Mouse (Mus musculus): ENCODE data around the gene Trim2.

Trim2 gene

DNA sequence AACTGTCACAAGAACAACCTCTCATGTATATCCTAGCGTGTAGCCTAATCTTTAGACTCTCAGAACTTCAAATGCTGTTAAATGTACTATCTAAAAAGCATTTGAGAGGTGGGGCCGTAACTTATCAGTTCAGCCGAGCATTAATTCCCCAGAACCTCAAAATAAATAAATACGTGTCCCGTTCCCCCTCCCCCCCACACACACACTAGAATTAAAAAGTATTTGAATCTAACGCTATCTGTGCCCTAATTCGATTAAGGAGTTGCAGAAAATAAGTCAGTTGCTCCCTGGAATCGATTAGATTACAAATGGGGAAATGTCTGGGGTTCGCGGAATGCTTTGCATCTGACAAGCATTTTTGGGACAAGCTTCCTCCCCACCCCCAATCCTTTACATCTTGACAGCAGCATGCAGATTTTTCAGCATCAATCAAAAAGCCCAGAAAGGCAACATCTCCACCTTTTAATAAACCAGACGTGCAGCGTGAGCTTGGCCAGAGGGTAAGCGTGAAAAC, 48.1 kb downstream of the Trim2 start:
- in situ Hi-C loops (cut with MboI, MseI), result loop anchor here (10.0 kb wide), 1 partner anchor 1246 kb away; no protein-coding TSS in a partner anchor

DNA sequence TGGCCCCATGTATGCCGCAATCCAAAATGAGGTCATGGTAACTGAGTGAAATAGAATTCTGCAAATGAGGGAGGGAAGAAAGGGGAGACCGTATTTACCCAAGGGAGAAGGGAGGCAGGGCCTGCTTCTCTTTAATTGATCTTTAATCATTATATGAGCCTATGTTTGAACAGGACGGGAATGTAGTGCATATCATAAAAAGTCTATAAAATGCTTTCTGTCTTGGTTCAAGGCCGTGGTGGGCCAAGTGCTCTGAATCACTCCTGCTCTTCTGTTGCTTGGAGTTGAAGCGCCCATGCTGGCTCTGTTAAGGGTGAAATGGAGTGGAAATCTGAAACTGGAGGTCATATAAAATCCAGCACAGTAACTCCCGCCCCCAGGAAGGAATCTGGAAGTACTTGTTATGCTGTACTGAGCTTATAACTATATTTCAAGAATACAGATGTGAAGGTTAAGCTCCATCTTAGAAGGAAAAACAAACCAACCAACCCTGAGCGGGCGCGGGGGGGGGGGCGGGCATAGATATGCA, 48.6 kb downstream of the Trim2 start:
- in situ Hi-C loops (cut with MboI, MseI), result loop anchor here (10.0 kb wide), 1 partner anchor 1247 kb away; no protein-coding TSS in a partner anchor

DNA sequence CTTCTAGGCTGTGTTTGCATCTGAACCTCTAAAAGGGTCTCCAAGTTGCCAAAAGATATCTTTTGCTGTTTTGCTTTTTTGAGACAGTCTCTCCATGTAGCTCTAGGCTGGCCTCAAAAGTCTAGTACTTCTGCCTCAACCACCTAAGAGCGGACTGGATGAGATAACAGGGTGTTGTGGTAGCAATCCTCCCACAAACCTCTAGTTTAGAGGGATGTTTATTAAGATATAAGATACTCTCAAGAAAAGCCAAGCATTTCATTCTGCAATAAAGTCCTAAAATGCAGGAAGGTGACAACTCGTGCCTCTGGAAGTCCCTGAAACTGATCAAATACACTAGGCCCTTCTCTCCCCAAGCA, 52.2 kb downstream of the Trim2 start:
- in situ Hi-C loops (cut with MboI, MseI), result loop anchor here (10.0 kb wide), 1 partner anchor 1250 kb away; no protein-coding TSS in a partner anchor

DNA sequence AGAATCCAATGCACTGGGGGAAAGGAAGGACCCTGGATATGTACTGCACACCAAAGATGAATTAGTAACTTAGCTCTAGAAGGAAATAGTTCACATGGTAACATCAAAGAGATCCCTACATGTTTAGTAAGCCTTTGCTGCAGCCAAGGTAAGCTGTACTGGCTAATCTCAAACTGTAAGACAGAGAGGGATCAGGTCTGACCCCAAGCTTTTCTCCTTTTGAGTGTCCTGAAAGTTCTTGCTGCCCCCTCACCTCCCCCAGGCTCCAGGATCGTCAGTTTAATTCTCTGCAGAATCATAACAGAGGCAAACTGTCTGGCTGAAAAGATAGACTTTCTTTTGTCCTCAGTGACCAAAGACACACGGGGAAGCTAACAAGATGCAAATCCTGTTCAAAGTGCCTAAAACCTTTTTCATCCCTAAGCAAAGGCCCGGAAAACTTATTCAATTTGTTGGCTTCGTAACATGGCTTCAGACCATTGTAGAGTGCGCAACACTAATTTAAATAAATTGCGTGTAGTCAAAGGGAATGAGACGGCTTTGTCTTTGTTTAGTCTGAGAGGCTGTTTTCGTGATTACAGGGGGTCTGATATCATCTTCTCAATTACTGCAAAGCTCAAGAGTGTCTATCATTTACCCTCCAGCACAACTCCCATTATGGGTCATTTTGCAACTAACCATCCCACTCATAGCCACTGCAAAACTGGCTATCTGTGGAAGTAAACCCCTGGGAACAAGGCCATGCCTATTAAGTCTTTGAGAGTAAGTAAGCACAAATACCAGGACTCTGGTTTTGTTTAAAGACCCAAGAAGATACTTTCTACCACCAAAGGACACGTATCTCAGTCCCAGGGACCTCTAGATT, 52.8 kb downstream of the Trim2 start:
- in situ Hi-C loops (cut with MboI, MseI), result loop anchor here (10.0 kb wide), 1 partner anchor 1251 kb away; no protein-coding TSS in a partner anchor

DNA sequence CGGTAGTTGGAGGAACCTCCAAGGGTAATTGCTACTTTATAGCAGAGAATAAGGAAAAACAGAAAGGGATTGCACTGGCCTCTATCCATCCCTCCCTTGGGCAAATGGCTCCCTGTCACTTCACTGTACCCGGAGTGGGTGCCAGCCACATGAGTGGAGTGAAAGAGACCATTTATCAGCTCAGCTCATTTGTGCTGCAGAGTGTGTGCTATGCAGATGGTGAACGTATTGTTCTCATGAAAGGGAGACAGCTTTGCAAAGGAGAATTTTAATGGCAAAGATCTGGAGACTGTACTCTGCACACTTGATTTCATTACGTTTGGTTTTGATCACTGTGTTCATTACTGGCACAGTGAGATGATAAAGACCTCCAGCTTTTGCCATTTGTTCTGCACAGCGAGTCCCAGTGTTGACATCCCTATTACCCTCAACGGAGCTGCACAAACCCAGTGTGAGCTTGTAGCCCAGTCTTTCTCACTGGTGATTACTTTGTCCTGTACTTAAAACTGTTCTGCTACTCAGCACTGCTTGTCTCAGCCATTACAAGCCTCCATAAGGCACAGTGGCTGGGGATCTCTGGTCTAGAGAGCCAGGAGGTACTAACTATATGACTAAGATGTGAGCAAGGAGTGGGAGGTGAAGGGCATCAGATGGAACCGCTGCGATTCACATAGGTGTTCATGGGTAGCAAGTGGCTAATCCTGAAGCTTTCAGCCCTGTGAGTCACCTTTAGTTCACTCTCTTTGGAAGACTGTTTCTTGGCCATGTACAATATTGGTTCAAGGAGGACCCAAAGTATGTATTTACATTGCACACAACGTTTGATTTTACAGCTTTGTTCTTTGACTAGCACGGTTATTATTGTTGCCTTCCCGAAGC, 53.7 kb downstream of the Trim2 start:
- in situ Hi-C loops (cut with MboI, MseI), result loop anchor here (10.0 kb wide), 1 partner anchor 1252 kb away; no protein-coding TSS in a partner anchor

DNA sequence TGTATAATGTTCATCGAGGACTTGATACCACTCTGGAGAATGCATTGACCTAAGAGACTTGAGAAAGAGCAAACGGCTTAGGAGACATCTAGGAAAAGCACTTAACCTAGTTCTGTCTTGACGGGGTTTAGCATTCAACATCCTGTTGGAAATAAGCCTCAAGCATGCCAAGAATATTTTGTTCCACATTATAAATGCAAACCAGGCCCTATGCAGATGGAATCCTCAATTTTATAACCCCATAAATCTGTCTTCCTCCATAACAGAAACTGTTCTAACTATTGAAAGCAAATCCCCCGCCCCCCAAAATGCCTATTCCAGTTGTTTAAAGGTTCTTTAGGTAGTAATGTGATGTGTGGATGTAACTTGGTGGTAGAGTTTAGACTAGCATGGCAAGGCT, 55.0 kb downstream of the Trim2 start:
- in situ Hi-C loops (cut with MboI, MseI), result loop anchor here (10.0 kb wide), 1 partner anchor 1253 kb away; no protein-coding TSS in a partner anchor

DNA sequence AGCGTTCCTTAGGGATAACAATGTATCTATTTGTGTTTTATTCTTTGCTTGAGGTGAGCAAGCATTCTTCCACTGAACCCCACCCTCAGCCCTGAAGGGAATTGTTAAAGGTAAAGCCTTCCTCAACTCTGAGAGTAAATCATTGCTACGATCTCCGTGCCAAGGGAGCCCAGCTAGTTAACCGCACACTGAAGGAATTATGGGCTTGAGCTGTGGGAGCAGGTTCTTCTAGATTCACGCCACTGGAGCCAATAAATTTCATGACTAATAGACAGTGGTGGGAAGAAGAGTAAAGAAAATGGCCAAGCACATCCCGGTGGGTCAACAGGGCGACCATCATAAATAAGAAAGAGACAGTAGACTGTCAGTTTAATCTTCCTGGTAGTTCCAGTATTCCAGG, 56.4 kb downstream of the Trim2 start:
- in situ Hi-C loops (cut with MboI, MseI), result loop anchor here (10.0 kb wide), 1 partner anchor 1255 kb away; no protein-coding TSS in a partner anchor

DNA sequence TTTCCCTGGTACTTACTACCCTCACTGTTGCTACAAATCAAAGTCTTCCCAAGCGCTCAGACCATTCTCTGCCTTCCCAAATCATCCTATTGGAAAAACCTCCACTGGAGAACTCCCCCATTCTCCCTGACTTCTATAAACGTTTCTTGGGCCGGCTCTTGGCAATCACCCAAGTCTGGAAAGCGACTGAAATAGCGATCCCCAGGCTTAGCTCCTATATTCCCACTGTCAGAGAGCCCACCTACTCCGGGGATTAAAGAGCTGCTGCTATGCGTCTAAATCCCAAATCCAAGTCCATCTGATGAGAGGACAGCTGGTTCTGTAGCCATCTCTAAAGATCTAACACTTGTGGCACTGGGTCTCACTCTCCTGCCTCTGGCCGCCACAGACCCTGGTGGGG, 58.9 kb downstream of the Trim2 start:
- in situ Hi-C loops (cut with MboI, MseI), result no loop called here

DNA sequence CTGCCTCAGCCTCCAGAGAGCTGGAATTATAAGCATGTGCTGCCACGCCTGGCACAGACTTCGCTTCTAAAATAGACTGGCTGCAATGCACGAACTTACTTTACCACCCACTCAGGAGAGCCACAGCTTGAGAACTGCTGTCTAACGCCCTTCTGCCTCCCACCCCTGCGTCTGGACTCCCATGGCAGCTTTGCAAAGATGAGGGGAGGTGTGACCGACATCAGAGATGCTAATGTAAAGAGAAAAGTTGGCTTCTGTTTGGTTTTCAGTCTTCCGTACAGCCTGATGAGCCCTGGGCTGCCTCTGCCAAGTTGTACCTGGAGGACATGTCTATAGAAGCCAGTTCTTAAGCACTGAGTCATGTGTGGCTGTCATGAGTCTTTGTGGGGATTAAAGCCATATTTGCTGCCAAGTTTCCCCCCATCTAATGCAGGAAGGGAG, 60.2 kb downstream of the Trim2 start:
- in situ Hi-C loops (cut with MboI, MseI), result no loop called here

DNA sequence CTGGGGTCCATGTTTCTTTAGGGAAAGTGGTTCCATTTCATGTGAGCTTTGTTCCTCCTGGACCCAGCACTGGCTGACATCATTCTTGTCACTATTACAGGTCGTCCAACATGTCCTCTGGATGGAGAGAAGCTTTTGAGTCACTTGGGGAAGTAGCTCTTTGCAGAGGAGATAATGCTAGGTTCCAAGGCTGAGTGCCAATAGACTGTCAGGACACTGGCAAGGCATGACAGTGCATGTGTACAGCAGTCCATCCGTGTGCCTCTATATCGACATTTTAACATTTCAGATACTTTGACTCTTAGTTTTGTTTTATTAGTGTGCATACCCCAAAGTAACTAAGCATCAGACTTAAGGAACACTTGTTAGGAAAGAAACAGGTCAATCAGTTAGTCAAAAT, 63.6 kb downstream of the Trim2 start:
- in situ Hi-C loops (cut with MboI, MseI), result no loop called here

DNA sequence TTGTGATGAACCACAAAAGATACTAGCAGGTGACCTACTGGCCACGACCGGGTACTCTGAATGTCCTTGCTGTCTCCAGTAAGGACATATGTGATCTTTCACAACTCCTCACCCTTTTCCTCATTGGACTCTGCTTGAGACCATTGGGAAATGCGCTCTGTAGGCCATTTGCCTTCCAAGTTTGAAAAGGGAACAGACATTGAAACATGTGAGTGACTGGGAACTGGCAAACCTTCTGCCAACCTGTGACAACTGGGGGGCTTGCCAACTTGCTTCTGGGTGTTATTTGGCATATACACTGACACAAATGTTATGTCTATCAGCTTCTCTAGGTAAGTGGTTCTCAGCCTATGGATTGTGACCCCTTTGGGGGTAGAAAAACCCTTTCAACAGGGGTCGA, 64.2 kb downstream of the Trim2 start:
- in situ Hi-C loops (cut with MboI, MseI), result no loop called here

DNA sequence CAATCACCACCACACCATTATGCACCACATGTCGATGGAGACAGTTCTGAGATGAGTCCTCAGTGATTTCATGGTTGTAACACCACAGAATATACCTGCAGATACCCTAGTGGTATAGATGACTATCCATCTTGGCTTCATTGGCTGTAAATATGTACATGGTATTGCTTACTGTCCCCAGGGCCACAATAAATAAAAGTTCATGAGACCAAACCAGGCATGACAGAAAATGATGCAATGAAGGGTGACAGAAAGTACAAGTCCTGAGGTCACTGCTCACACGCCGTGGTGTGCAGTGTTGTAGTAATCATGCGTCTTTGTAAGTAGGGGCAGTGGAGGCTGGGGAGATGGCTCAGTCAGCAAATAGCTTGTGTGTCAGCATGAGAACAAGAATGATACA, 65.6 kb downstream of the Trim2 start:
- in situ Hi-C loops (cut with MboI, MseI), result no loop called here

DNA sequence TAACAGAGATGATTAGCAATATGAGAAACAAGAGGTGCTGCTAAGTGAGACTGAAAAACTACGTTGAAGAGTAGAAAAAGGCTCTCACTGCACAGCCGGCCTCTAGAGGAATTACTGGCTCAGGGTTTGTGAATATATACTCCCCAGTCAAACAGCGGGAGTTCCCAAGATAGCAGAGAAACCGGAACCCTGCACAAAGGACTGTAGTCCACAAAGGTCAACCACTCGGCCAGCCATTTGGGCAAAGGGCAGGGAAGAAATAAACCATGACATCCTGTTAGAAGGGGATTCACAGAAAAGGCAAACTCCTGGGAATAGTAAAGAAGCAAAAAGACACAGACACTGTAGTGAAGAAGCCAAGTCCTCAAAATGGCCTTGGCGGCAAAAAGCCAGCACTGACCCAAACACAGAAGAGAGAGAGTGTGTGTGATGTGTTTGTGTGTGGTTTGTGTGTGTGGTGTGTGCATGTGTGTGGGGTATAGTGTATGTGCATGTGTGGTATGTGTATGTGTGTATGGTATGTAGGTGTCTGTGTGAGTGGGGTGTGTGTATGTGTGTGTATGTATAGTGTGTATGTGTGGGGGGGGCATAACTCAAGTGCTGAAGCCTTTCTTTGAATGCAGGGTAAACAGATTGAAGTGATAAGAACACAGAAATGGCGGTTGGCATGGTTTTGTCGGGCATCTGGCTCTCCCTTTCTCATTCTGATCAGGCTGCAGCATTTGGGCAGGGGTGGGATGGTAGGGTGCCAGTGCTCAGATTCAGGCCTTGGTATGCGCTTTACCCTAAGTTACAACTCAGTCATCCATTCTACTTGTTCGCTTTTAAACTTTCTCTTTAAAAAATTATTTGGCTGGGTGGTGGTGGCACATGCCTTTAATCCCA, 71.0 kb downstream of the Trim2 start:
- in situ Hi-C loops (cut with MboI, MseI), result no loop called here

DNA sequence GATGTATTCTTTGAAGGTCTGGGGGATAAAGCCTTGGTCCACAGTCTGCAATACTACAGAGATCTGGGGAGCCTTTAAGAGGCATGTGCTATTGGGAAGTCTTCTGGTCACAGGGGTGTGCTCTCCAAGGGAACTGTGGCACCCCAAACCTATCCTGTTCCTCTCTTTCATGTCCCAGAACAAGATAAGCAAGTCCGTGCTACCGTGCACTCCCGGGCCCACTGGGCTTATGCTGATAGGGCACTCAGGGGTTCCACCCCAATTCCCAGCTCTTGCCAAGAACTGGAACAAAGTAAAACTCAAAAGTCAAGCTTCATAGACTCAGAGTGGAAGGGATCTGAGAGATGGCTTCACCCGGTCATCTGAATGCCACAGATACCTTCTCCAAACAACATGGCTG, 72.1 kb downstream of the Trim2 start:
- in situ Hi-C loops (cut with MboI, MseI), result no loop called here

DNA sequence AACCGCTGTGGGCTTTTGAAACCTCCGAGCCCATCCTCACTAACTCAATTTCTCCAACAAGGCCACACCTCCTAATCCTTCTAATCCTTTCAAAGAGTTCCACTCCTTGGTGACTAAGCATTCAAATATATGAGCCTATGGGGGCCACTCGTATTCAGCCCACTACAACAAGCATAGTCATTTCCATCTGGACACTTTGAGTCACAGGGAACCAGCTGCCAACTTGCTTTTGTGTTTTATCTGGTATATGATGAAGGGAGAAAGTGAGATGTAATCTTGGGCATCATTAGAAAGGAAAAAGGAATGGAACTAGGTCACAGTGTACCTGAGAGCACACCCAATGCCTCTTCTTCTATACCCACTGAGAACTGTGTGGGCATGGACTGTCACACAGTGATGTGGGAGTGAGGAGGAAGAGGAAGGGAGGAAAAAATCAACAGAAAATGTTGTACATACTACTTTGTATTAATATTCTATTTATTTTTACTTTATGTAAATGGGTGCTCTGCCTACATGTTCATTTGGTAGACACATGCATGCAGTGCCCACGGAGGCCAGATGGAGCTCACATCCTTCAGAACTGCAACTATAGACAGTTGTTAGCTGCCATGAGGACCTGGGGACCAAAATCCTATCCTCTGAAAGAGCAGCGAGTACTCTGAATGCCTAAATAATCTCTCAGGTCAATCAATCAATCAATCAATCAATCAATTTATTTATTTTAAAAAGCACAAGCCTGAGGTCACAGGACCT, 72.8 kb downstream of the Trim2 start:
- in situ Hi-C loops (cut with MboI, MseI), result no loop called here

DNA sequence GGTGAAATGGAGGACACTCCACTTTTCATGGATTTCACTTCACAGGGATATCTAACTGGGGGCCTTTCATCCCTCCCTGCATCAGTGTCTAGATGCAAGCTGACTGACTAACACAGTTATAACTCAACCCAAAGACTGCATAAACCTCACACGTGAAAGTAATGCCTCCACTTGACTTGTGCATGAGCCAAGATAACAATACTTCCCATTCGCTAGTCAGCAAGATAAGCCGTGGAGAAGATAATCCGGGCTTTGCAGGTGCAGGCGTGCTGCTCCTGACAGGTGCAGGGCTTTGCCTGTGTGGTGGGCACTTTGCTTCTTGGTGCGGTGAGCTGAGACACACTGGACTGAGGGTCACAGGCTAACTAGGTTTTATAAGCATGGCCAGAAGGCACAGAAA, 74.4 kb downstream of the Trim2 start:
- in situ Hi-C loops (cut with MboI, MseI), result no loop called here

DNA sequence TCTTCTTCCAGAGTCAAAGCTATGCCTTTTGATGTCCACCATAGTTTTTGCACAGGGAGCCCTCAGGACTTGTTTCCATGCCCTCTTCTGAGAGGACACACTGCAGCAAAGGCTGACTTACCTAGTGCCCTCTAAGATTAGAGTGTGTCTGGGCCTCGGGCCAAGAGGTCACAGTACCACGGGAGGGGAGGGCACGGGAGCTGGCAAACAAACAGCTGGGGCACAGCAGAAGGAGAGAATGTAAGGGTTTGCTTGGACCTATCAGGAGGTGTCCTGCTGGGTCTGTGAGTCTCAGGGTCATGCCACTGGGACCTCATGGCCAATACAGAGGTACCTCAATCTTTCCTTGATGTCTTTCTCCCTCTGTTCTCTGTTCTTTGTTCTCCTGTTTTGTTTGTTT, 75.7 kb downstream of the Trim2 start:
- in situ Hi-C loops (cut with MboI, MseI), result no loop called here

DNA sequence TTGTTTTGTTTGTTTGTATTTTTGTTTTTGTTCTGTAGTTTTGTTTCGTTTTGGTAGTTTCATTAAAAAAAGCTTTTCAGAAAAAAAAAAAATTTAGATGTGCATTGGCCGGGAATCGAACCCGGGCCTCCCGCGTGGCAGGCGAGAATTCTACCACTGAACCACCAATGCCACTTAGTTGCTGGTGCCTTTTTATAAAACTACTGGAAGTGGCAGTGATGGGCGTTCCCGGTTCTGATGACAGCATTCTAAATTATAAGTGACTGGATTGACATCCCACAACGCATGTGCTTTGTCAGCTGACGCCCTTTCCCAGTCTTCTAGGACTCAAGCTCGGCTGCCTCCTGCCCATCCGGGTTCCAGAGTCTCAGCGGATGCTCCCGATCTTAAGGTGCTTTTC, 77.8 kb downstream of the Trim2 start:
- in situ Hi-C loops (cut with MboI, MseI), result no loop called here

DNA sequence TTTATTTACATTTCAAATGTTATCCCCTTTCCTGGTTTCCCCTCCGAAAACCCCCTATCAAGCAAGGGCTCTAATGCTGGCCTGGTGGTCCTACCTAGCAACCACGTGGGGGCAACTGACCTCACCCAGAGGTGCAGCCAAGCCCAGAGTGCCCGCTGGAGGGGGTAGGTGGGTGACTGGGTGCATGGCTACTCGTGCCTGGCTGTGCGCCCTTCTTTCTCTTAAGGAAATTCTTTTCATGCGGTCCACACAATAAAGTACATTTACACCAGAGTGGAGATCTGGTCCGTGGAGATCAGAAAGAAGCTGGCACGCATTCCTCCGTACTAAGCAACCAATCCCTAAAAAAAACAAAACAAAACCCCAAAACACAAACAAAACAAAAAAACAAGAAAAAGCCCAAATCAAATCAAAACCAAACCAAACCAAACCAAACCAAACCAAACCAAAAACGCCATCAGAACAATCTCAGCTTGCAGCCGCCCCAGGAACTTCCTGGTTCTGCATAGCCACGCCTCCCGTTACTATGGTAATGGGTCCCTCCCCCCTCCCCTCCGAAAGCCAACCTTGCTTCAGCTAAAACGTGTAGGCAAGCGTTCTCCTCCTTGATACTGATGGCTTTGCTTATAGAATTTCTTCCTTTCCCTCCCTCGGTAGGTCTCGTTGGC, 78.3 kb downstream of the Trim2 start:
- in situ Hi-C loops (cut with MboI, MseI), result no loop called here

DNA sequence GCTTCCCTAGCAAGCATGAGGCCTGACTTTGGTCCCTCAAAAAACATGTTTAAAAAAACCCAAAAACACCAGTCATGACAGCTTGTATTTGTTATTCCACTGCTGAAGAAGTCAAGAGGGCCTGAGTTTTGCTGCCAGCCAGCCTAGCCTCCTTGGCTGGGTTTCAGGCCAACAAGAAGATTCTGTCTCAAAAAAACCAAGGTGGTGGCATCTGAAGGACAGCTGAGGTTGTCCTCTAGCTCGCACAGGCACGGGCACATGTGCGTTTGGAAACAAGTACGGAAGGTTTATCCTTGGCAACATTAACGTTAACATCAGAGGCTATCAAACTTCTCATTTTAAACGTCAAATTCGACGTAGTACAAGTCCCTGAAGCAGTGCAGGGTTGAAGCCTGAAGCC, 79.0 kb downstream of the Trim2 start:
- in situ Hi-C loops (cut with MboI, MseI), result no loop called here
